20 mouse cellular contexts compared by ENCODE assay signal in the genomic region with DNA sequence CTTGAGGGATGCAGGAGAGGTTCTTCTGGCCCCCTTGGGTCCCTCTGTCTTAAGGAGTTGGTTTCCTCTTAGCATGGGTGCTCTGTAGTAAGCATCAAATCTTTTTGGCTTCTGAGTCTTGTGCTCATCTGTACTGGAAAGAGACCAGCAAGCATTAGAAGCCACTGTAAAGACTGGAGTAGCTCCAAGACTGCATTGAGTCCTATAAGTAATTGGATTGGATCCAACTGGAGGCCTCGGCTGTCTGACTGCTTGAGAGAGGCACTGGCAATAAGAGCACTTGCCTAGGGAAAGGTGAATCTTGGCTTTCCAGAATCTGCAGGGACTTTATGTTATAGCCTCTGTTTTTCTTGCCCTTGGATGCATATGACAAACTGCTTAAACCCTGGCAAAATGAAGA. TPM values are rescaled to one million over a fixed set of nuclear protein-coding genes. Genes with fewer than 3 reads are reported as not detected.
DNase-seq lines count a peak whose midpoint lies in the region; ATAC-seq and TF ChIP-seq lines count a peak whose summit lies in the region.
"Had no signal": no experiment of that assay in that cellular context is flagged by ENCODE, and none has a peak within 500 bp of the region (broad histone marks: within the 10 kb centered on the region; RNA-seq: fewer than 3 reads in every experiment).

No protein-coding gene starts in this region.

- no peak overlapping the region for H3K27ac ChIP-seq in forebrain, embryonic 14.5 days (ENCODE audit: low read depth, low read length)
- no peak overlapping the region for H3K27ac ChIP-seq in forebrain, embryonic 16.5 days (ENCODE audit: low read length)
- H3K27ac ChIP-seq in limb, embryonic 14.5 days (replicated peaks; ENCODE audit: low read depth, low read length): no peak overlapping the region
- no peak overlapping the region for H3K27ac ChIP-seq in limb, embryonic 10.5 days
- 0 out of 2 replicates have a peak overlapping the region, but pooled peaks have one; percentile 29 for H3K27ac ChIP-seq in stomach, embryonic 16.5 days (ENCODE audit: low read length)
- H3K27ac ChIP-seq in stomach, postnatal 0 days (replicated peaks): no peak overlapping the region
- H3K27ac ChIP-seq: embryonic facial prominence, embryonic 12.5 days; forebrain, embryonic 12.5 days; gastrocnemius, adult 2 months; heart, embryonic 15.5 days had no signal

- no peak for ATAC-seq in forebrain, embryonic 14.5 days
- ATAC-seq in forebrain, embryonic 16.5 days: no peak
- ATAC-seq in limb, embryonic 14.5 days (ENCODE audit: low FRiP score, low read depth): no peak
- no peak for ATAC-seq in stomach, embryonic 16.5 days (ENCODE audit: insufficient read depth, low FRiP score)
- ATAC-seq in stomach, postnatal 0 days (ENCODE audit: low FRiP score, low TSS enrichment): no peak
- ATAC-seq: activated CD4-positive, CD25-positive, alpha-beta regulatory T cell, adult 4 months; hindbrain, embryonic 16.5 days; Patski had no signal

- no peaks in the 10 kb centered on the region for H3K27me3 ChIP-seq in forebrain, embryonic 14.5 days (replicated peaks; ENCODE audit: control insufficient read depth, insufficient read depth, low read length)
- no peaks in the 10 kb centered on the region for H3K27me3 ChIP-seq in forebrain, embryonic 16.5 days (replicated peaks; ENCODE audit: control insufficient read depth, insufficient read depth, low read length)
- no peaks in the 10 kb centered on the region for H3K27me3 ChIP-seq in limb, embryonic 14.5 days (ENCODE audit: control insufficient read depth, insufficient read depth, low read length)
- H3K27me3 ChIP-seq in limb, embryonic 10.5 days (ENCODE audit: low read depth, poor library complexity, severe bottlenecking): no peaks in the 10 kb centered on the region
- H3K27me3 ChIP-seq in stomach, embryonic 16.5 days (ENCODE audit: control insufficient read depth, insufficient read depth, low read length): no peaks in the 10 kb centered on the region
- H3K27me3 ChIP-seq in stomach, postnatal 0 days (ENCODE audit: control insufficient read depth, insufficient read depth, low read length): no peaks in the 10 kb centered on the region
- H3K27me3 ChIP-seq: embryonic facial prominence, embryonic 12.5 days; forebrain, embryonic 12.5 days; heart, embryonic 15.5 days; Patski had no signal

- 0 out of 2 replicates have a peak, but pooled peaks cover 3% of the 10 kb centered on the region for H3K36me3 ChIP-seq in forebrain, embryonic 14.5 days (ENCODE audit: control insufficient read depth, insufficient read depth, low read length)
- no peaks in the 10 kb centered on the region for H3K36me3 ChIP-seq in forebrain, embryonic 16.5 days (ENCODE audit: control insufficient read depth, insufficient read depth)
- peaks cover 3% of the 10 kb centered on the region; the same call in 1 of the 2 replicates for H3K36me3 ChIP-seq in limb, embryonic 14.5 days (ENCODE audit: control insufficient read depth, insufficient read depth, low read length)
- peaks cover 8% of the 10 kb centered on the region for H3K36me3 ChIP-seq in limb, embryonic 10.5 days
- H3K36me3 ChIP-seq in stomach, embryonic 16.5 days (ENCODE audit: control insufficient read depth, insufficient read depth, low read length): no peaks in the 10 kb centered on the region
- H3K36me3 ChIP-seq in stomach, postnatal 0 days (ENCODE audit: control insufficient read depth, insufficient read depth, low read length): no peaks in the 10 kb centered on the region
- H3K36me3 ChIP-seq: embryonic facial prominence, embryonic 12.5 days; forebrain, embryonic 12.5 days had no signal

- H3K4me1 ChIP-seq in forebrain, embryonic 14.5 days (ENCODE audit: control insufficient read depth, insufficient read depth, low read length): no peaks in the 10 kb centered on the region
- H3K4me1 ChIP-seq in forebrain, embryonic 16.5 days (replicated peaks; ENCODE audit: control insufficient read depth, insufficient read depth, low read length): no peaks in the 10 kb centered on the region
- H3K4me1 ChIP-seq in limb, embryonic 14.5 days (ENCODE audit: control insufficient read depth, insufficient read depth, low read length): no peaks in the 10 kb centered on the region
- H3K4me1 ChIP-seq in limb, embryonic 10.5 days: no peaks in the 10 kb centered on the region
- H3K4me1 ChIP-seq in stomach, embryonic 16.5 days (ENCODE audit: control insufficient read depth, insufficient read depth, low read length): peaks cover 5% of the 10 kb centered on the region; the same call in 1 of the 2 replicates
- H3K4me1 ChIP-seq in stomach, postnatal 0 days (replicated peaks; ENCODE audit: control insufficient read depth, insufficient read depth): no peaks in the 10 kb centered on the region
- H3K4me1 ChIP-seq: embryonic facial prominence, embryonic 12.5 days; forebrain, embryonic 12.5 days had no signal

- no peak overlapping the region for H3K4me3 ChIP-seq in forebrain, embryonic 14.5 days (ENCODE audit: low read depth, low read length)
- H3K4me3 ChIP-seq in forebrain, embryonic 16.5 days (replicated peaks; ENCODE audit: low read length): no peak overlapping the region
- no peak overlapping the region for H3K4me3 ChIP-seq in limb, embryonic 14.5 days (replicated peaks; ENCODE audit: low read length)
- no peak overlapping the region for H3K4me3 ChIP-seq in limb, embryonic 10.5 days
- H3K4me3 ChIP-seq in stomach, embryonic 16.5 days (replicated peaks; ENCODE audit: low read length): no peak overlapping the region
- H3K4me3 ChIP-seq in stomach, postnatal 0 days (ENCODE audit: low read depth, low read length): no peak overlapping the region
- H3K4me3 ChIP-seq: embryonic facial prominence, embryonic 12.5 days; forebrain, embryonic 12.5 days; gastrocnemius, adult 2 months; heart, embryonic 15.5 days had no signal

- no peak for TF ChIP-seq CTCF in stomach, postnatal 0 days (IDR thresholded peaks at IDR 0.05; ENCODE audit: low read depth)

- peak; percentile 28 for DNase-seq in forebrain, embryonic 14.5 days (ENCODE audit: low spot score)
- peak; percentile 72 for DNase-seq in limb, embryonic 14.5 days (ENCODE audit: low spot score)
- no peak for DNase-seq in limb, embryonic 10.5 days (ENCODE audit: low spot score)
- no peak for DNase-seq in stomach, postnatal 0 days (ENCODE audit: low spot score)
- DNase-seq in cerebellum, adult 11-12 months: no peak
- DNase-seq: adrenal gland, postnatal 14 days; cerebellum, adult 8-10 months; cerebellum, postnatal 14 days; embryo, embryonic 11 days; gastrocnemius, adult 2 months; gastrocnemius, postnatal 36 days; heart, adult 11 months had no signal

- TF ChIP-seq EP300 in stomach, postnatal 0 days (optimal IDR thresholded peaks at IDR 0.05): no peak

- no peak overlapping the region for H3K9ac ChIP-seq in forebrain, embryonic 14.5 days (ENCODE audit: low read length)
- H3K9ac ChIP-seq in forebrain, embryonic 16.5 days (replicated peaks; ENCODE audit: low read depth, low read length): no peak overlapping the region
- no peak overlapping the region for H3K9ac ChIP-seq in limb, embryonic 14.5 days (ENCODE audit: low read depth, low read length, severe bottlenecking)
- no peak overlapping the region for H3K9ac ChIP-seq in stomach, embryonic 16.5 days (ENCODE audit: low read length)
- no peak overlapping the region for H3K9ac ChIP-seq in stomach, postnatal 0 days (ENCODE audit: low read length)
- H3K9ac ChIP-seq: embryonic facial prominence, embryonic 12.5 days; forebrain, embryonic 12.5 days; heart, embryonic 15.5 days had no signal

- TF ChIP-seq POLR2A in limb, embryonic 14.5 days (IDR thresholded peaks at IDR 0.05; ENCODE audit: borderline replicate concordance, extremely low read depth, insufficient read depth, insufficient read length): no peak

- H3K4me2 ChIP-seq in forebrain, embryonic 14.5 days (ENCODE audit: low read length): no peak overlapping the region
- H3K4me2 ChIP-seq in forebrain, embryonic 16.5 days (ENCODE audit: low read length): no peak overlapping the region
- H3K4me2 ChIP-seq in limb, embryonic 14.5 days (replicated peaks; ENCODE audit: low read depth, low read length, severe bottlenecking): no peak overlapping the region
- H3K4me2 ChIP-seq in stomach, embryonic 16.5 days (ENCODE audit: low read depth, low read length): no peak overlapping the region
- H3K4me2 ChIP-seq in stomach, postnatal 0 days (replicated peaks; ENCODE audit: low read depth): no peak overlapping the region
- H3K4me2 ChIP-seq: embryonic facial prominence, embryonic 12.5 days; forebrain, embryonic 12.5 days; heart, embryonic 15.5 days had no signal

- H3K9me3 ChIP-seq in forebrain, embryonic 14.5 days (replicated peaks; ENCODE audit: control insufficient read depth, low read length): no peaks in the 10 kb centered on the region
- H3K9me3 ChIP-seq in forebrain, embryonic 16.5 days (ENCODE audit: control insufficient read depth, low read length): no peaks in the 10 kb centered on the region
- no peaks in the 10 kb centered on the region for H3K9me3 ChIP-seq in limb, embryonic 14.5 days (ENCODE audit: control insufficient read depth, low read length)
- no peaks in the 10 kb centered on the region for H3K9me3 ChIP-seq in limb, embryonic 10.5 days (replicated peaks)
- H3K9me3 ChIP-seq in stomach, embryonic 16.5 days (replicated peaks; ENCODE audit: control insufficient read depth, low read length): no peaks in the 10 kb centered on the region
- H3K9me3 ChIP-seq in stomach, postnatal 0 days (ENCODE audit: control insufficient read depth, low read length): no peaks in the 10 kb centered on the region
- H3K9me3 ChIP-seq: embryonic facial prominence, embryonic 12.5 days; forebrain, embryonic 12.5 days; heart, embryonic 15.5 days had no signal

- 30% methylated on average over 1 of the region's 1 CpGs for whole genome bisulfite sequencing in forebrain, embryonic 14.5 days
- WGBS in forebrain, embryonic 16.5 days: 42% methylated on average over 1 of the region's 1 CpGs
- 29% methylated on average over 1 of the region's 1 CpGs for WGBS in limb, embryonic 14.5 days
- 95% methylated on average over 1 of the region's 1 CpGs for WGBS in limb, embryonic 10.5 days
- WGBS in stomach, embryonic 16.5 days: 23% methylated on average over 1 of the region's 1 CpGs
- WGBS in stomach, postnatal 0 days: 21% methylated on average over 1 of the region's 1 CpGs

RNA-seq across cellular contexts. Expression of a gene that starts 48.3 kb away (rescaled TPM):
- 20.2 and 26.3 TPM in 2 replicates for polyA plus RNA-seq in forebrain, embryonic 14.5 days (2014; fragmentation: Nextera tagmentation; extraction: Ambion mirVana)
- polyA plus RNA-seq in forebrain, embryonic 16.5 days (2015; fragmentation: Nextera tagmentation; extraction: Ambion mirVana): 25.1 and 47.1 TPM in 2 replicates
- polyA plus RNA-seq in limb, embryonic 14.5 days (2012; rRNA removed): 3.3 and 4.4 TPM in 2 replicates
- polyA plus RNA-seq in limb, embryonic 14.5 days (2014; fragmentation: Nextera tagmentation; extraction: Ambion mirVana): 2.5 and 2.6 TPM in 2 replicates
- polyA plus RNA-seq in limb, embryonic 10.5 days (2016; fragmentation: Nextera tagmentation; extraction: Ambion mirVana): 1.7 and 1.9 TPM in 2 replicates
- 11.5 and 12.0 TPM in 2 replicates for polyA plus RNA-seq in stomach, embryonic 16.5 days (2015; fragmentation: Nextera tagmentation; extraction: Ambion mirVana)
- polyA plus RNA-seq in stomach, postnatal 0 days (2015; fragmentation: Nextera tagmentation; extraction: Ambion mirVana): 11.0 and 12.5 TPM in 2 replicates
- polyA plus RNA-seq: activated CD4-positive, CD25-positive, alpha-beta regulatory T cell, adult 4 months had no signal

Comparison
In these comparisons a context has a peak if more than half of its experiments do, and no peak if none do; other contexts are left out.
1. DNase-seq: peak in forebrain, embryonic 14.5 days (single experiment) and limb, embryonic 14.5 days (single experiment); none in limb, embryonic 10.5 days (single experiment), stomach, postnatal 0 days (single experiment) and cerebellum, adult 11-12 months (single experiment).